Mouse (Mus musculus) cerebellum, adult 18-20 months (tissue): ENCODE results near the gene Tomm40l.

Experiments used
- DNase-seq, 2 experiments: peaks; one replicate each; pipeline ENCODE4 v3.0.0; 2021

The Tomm40l gene

GRCm38 (mm10) chr1:171192283-171192682 is 30.0 kb downstream of the Tomm40l start:
- no peak for DNase-seq

GRCm38 (mm10) chr1:171190832-171191231 is 31.5 kb downstream of the Tomm40l start:
- no peak for DNase-seq

- DNase-seq, result no peak
These were observed 32.7 kb downstream of the Tomm40l start for GRCm38 (mm10) chr1:171189476-171190114.

- no peak for DNase-seq
These were observed 33.3 kb downstream of the Tomm40l start for GRCm38 (mm10) chr1:171189046-171189445.

- no peak for DNase-seq
These were observed 34.2 kb downstream of the Tomm40l start for GRCm38 (mm10) chr1:171187851-171188700.

- DNase-seq, result no peak
These were observed 36.7 kb downstream of the Tomm40l start for GRCm38 (mm10) chr1:171185655-171186054.

- DNase-seq, result no peak
These were observed 38.0 kb downstream of the Tomm40l start for GRCm38 (mm10) chr1:171184314-171184713.

GRCm38 (mm10) chr1:171183620-171184019 is 38.7 kb downstream of the Tomm40l start:
- DNase-seq, result no peak

- DNase-seq, result no peak
These were observed 39.3 kb downstream of the Tomm40l start for GRCm38 (mm10) chr1:171183025-171183424.

GRCm38 (mm10) chr1:171179487-171180171 is 42.7 kb downstream of the Tomm40l start:
- DNase-seq, result no peak

GRCm38 (mm10) chr1:171172779-171173178 is 49.5 kb downstream of the Tomm40l start:
- DNase-seq, result no peak

GRCm38 (mm10) chr1:171171138-171171537 is 51.2 kb downstream of the Tomm40l start:
- DNase-seq, result no peak

GRCm38 (mm10) chr1:171169913-171170312 is 52.4 kb downstream of the Tomm40l start:
- no peak for DNase-seq

- no peak for DNase-seq
These were observed 53.4 kb downstream of the Tomm40l start for GRCm38 (mm10) chr1:171168906-171169305.
